Mouse (Mus musculus): ENCODE results near the gene Tmem132d. TPM values are rescaled to one million over a fixed set of nuclear protein-coding genes. Genes with fewer than 3 reads are reported as not detected.

Tmem132d gene
- polyA plus RNA-seq, 1 experiment from 2014 or later = 3.0 TPM

DNA sequence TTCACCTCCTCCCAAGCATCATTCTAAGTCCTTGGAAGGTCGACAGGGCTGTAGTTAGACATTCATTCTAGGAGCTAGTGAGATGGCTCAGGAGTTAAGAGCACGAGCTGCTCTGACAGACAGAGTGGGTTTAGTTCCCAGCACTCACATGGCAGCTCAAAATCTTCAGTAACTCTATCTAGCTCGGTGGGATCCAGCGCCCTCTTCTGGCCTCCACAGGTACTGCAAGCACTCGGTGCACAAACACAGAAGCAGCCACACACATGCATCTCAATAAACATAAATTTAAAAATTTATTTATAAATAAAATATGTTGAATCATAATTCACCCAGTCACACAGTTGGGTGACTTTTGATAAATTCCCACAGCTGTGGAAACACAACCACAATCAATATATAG, 321.2 kb downstream of the Tmem132d start:
- WGBS = 75% methylated on average over 5 of the region's 5 CpGs
- H3K4me3 ChIP-seq (ENCODE audit: low read length) = no peak overlapping the region
- H3K4me1 ChIP-seq (ENCODE audit: control insufficient read depth, insufficient read depth, low read depth, low read length) = no peaks in the 10 kb centered on the region
- no peaks in the 10 kb centered on the region for H3K9me3 ChIP-seq (ENCODE audit: control insufficient read depth, low read length)
- H3K4me2 ChIP-seq (ENCODE audit: low read length) = no peak overlapping the region
- no peaks in the 10 kb centered on the region for H3K27me3 ChIP-seq (replicated peaks; ENCODE audit: control insufficient read depth, insufficient read depth, low read length)
- no peaks in the 10 kb centered on the region for H3K36me3 ChIP-seq (ENCODE audit: control insufficient read depth, insufficient read depth, low read length)
- no peak for ATAC-seq
- H3K27ac ChIP-seq (ENCODE audit: low read depth, low read length) = no peak overlapping the region
- H3K9ac ChIP-seq (ENCODE audit: low read depth, low read length) = no peak overlapping the region

DNA sequence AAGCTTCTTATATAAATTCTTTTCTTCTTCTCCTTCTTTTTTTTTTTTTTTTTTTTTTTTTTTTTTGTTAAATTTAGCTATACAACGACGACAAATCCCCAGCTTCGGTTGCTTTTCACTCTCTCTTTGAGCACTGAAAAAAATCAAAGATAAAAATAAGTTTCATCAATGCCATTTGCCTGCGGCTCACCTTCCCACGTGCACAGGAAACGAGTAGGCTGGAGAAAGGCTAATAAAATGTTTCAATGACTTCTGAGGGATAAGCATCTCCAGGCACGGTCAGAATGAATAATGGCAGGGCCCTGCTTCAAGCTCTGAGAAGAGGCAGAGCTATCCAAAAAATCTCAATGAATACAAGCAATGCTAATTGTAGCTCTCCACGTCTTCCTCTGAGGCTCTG, 330.3 kb downstream of the Tmem132d start:
- H3K9ac ChIP-seq (ENCODE audit: low read depth, low read length) = no peak overlapping the region
- H3K9me3 ChIP-seq (ENCODE audit: control insufficient read depth, low read length) = no peaks in the 10 kb centered on the region; the same call in 1 of the 2 replicates
- no peak overlapping the region for H3K4me2 ChIP-seq (ENCODE audit: low read length)
- no peaks in the 10 kb centered on the region; the same call in 1 of the 2 replicates for H3K4me1 ChIP-seq (ENCODE audit: control insufficient read depth, insufficient read depth, low read depth, low read length)
- ATAC-seq = no peak
- no peak overlapping the region for H3K27ac ChIP-seq (ENCODE audit: low read depth, low read length)
- H3K36me3 ChIP-seq (ENCODE audit: control insufficient read depth, insufficient read depth, low read length) = no peaks in the 10 kb centered on the region
- H3K4me3 ChIP-seq (ENCODE audit: low read length) = no peak overlapping the region
- WGBS = 70% methylated on average over 8 of the region's 8 CpGs
- H3K27me3 ChIP-seq (replicated peaks; ENCODE audit: control insufficient read depth, insufficient read depth, low read length) = no peaks in the 10 kb centered on the region

DNA sequence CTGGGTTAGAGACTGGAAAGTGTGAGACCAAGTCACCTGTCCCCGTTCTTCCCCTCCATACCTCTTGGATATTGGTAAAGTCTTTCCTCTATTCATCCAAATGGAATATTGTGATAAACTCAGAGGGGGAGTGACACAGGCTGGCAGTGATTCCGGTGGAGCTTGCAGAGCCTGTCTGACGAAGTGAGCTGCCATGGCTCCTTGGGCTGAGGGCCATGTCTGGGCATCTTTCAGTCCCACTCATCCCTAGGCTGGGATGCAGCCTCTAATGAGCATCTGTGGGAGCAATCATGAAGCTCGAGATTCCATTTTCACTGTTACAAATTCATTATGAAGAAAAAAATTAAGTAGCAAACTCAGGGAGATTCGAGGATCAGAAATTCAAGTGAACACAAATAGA, 332.5 kb downstream of the Tmem132d start:
- Histone ChIP-seq H3K4me3 (ENCODE audit: low read length) (no peak overlapping the region), H3K4me1 (ENCODE audit: control insufficient read depth, insufficient read depth, low read depth, low read length) (no peaks in the 10 kb centered on the region; the same call in 1 of the 2 replicates), H3K27ac (ENCODE audit: low read depth, low read length) (no peak overlapping the region), H3K9ac (ENCODE audit: low read depth, low read length) (no peak overlapping the region), H3K36me3 (ENCODE audit: control insufficient read depth, insufficient read depth, low read length) (no peaks in the 10 kb centered on the region), H3K9me3 (ENCODE audit: control insufficient read depth, low read length) (no peaks in the 10 kb centered on the region), H3K4me2 (ENCODE audit: low read length) (no peak overlapping the region), H3K27me3 (replicated peaks; ENCODE audit: control insufficient read depth, insufficient read depth, low read length) (no peaks in the 10 kb centered on the region)
- ATAC-seq = no peak
- 76% methylated on average over 5 of the region's 5 CpGs for WGBS

DNA sequence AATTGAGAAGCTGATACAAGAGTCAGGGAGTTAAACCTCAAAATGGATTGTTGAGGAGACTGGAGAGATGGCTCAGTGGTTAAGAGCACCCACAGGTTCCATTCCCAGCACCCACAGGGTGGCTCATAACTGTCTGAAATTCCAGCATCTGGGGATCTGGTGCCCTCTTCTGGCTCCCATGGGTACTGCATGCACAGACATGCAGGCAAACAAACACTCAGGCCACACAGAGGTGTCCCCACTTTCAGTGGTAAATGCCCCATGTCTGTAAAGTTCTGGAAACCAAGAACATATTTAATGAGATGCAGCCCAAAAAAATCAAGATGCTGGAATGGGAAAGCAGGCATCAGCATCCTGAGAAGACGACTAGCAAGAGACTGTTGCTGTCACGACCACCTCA, 333.4 kb downstream of the Tmem132d start:
- Histone ChIP-seq H3K4me3 (ENCODE audit: low read length) (no peak overlapping the region), H3K27me3 (replicated peaks; ENCODE audit: control insufficient read depth, insufficient read depth, low read length) (no peaks in the 10 kb centered on the region), H3K27ac (ENCODE audit: low read depth, low read length) (no peak overlapping the region), H3K4me2 (ENCODE audit: low read length) (no peak overlapping the region), H3K9ac (ENCODE audit: low read depth, low read length) (no peak overlapping the region), H3K9me3 (ENCODE audit: control insufficient read depth, low read length) (no peaks in the 10 kb centered on the region), H3K36me3 (ENCODE audit: control insufficient read depth, insufficient read depth, low read length) (no peaks in the 10 kb centered on the region), H3K4me1 (ENCODE audit: control insufficient read depth, insufficient read depth, low read depth, low read length) (no peaks in the 10 kb centered on the region; the same call in 1 of the 2 replicates)
- 80% methylated on average over 2 of the region's 2 CpGs for WGBS
- no peak for ATAC-seq

DNA sequence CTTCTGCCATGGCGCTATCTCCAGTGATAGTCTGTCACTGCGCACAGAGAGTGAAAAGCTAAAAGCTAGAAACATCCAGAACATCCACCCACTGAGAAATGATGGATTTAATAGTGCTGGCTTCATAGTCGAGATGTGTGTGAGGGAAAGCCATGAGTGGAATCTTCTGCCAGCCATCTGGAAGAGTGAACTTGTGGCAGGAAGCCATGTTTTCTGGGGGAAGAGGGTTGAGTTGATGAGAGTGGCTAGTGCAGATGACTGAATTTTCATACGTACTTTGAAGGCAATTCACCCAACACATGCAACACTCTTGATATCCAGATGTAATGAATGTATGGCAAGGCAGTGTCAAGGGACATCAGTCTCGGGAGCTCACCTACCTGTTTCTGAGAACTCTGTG, 342.3 kb downstream of the Tmem132d start:
- 87% methylated on average over 5 of the region's 5 CpGs for WGBS
- Histone ChIP-seq H3K27me3 (replicated peaks; ENCODE audit: control insufficient read depth, insufficient read depth, low read length) (no peaks in the 10 kb centered on the region), H3K27ac (ENCODE audit: low read depth, low read length) (no peak overlapping the region), H3K4me2 (ENCODE audit: low read length) (no peak overlapping the region), H3K9ac (ENCODE audit: low read depth, low read length) (no peak overlapping the region), H3K9me3 (ENCODE audit: control insufficient read depth, low read length) (peaks cover 3% of the 10 kb centered on the region; the same call in 1 of the 2 replicates), H3K4me3 (ENCODE audit: low read length) (no peak overlapping the region), H3K4me1 (ENCODE audit: control insufficient read depth, insufficient read depth, low read depth, low read length) (no peaks in the 10 kb centered on the region), H3K36me3 (ENCODE audit: control insufficient read depth, insufficient read depth, low read length) (no peaks in the 10 kb centered on the region)
- ATAC-seq = no peak

DNA sequence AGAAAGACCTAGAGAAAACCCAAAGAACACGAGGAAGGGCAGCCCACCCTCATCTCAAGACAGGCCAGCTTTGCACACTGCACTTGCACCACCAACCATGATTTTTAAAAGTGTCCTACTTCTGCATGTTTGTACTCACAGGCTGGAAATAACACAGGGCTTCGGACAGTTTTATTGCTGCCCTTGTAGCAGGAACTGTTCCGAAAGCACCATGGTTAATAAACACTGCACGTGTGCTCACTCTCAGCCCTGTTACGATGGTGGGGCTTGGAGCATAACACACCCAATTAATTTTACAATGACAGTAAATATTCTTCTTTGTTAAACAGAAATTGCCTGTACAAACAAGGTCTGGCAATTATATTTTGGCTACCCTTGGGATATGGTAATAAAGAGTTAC, 357.4 kb downstream of the Tmem132d start:
- H3K27ac ChIP-seq (ENCODE audit: low read depth, low read length) = no peak overlapping the region
- no peaks in the 10 kb centered on the region for H3K9me3 ChIP-seq (ENCODE audit: control insufficient read depth, low read length)
- 55% methylated on average over 5 of the region's 5 CpGs for WGBS
- no peak for ATAC-seq
- no peak overlapping the region for H3K4me3 ChIP-seq (ENCODE audit: low read length)
- H3K4me1 ChIP-seq (ENCODE audit: control insufficient read depth, insufficient read depth, low read depth, low read length) = no peaks in the 10 kb centered on the region
- H3K27me3 ChIP-seq (replicated peaks; ENCODE audit: control insufficient read depth, insufficient read depth, low read length) = no peaks in the 10 kb centered on the region
- H3K9ac ChIP-seq (ENCODE audit: low read depth, low read length) = no peak overlapping the region
- no peaks in the 10 kb centered on the region for H3K36me3 ChIP-seq (ENCODE audit: control insufficient read depth, insufficient read depth, low read length)
- no peak overlapping the region for H3K4me2 ChIP-seq (ENCODE audit: low read length)

DNA sequence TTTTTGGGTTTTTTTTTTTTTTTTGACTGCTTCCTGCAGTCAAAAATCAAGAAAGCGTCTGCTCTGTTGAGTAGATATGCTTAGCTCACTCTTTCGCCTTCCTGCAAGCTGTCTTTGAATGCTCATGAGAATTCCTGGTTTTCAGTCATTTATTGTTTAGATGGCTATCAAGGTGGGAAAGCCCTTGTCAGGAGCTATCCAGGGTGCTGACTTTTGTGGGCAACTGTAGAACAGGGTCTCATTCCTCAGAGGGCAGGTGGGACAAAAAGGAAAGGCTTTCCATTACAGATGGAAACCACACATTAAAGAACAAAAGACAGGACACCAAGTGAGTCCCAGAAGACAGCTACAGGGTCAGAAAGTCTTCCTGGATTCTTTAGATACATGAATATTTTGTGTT, 360.3 kb downstream of the Tmem132d start:
- H3K27ac ChIP-seq (ENCODE audit: low read depth, low read length) = no peak overlapping the region
- 85% methylated on average over 2 of the region's 2 CpGs for WGBS
- no peak overlapping the region for H3K4me2 ChIP-seq (ENCODE audit: low read length)
- no peaks in the 10 kb centered on the region for H3K4me1 ChIP-seq (ENCODE audit: control insufficient read depth, insufficient read depth, low read depth, low read length)
- no peaks in the 10 kb centered on the region for H3K27me3 ChIP-seq (replicated peaks; ENCODE audit: control insufficient read depth, insufficient read depth, low read length)
- no peaks in the 10 kb centered on the region for H3K36me3 ChIP-seq (ENCODE audit: control insufficient read depth, insufficient read depth, low read length)
- H3K4me3 ChIP-seq (ENCODE audit: low read length) = no peak overlapping the region
- H3K9ac ChIP-seq (ENCODE audit: low read depth, low read length) = no peak overlapping the region
- no peaks in the 10 kb centered on the region for H3K9me3 ChIP-seq (ENCODE audit: control insufficient read depth, low read length)
- ATAC-seq = no peak

DNA sequence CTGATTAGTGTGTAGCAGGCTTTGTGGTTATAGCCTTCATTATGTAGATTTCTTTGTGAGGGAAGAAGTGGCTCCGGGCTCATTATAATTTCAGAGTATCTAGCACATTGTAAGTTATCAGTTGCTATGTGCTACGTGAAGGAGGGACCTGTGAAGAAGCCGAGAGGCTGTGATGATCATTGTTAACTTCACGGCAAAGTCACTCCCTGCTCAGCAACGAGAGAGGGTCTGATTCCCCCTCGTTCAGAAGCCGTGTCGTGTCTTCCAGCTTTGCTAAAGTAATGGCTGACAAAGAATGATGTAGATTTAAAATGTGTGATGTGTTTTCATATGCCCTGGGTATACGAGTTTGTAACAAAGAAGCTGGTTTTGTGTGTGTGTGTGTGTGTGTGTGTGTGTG, 391.1 kb downstream of the Tmem132d start:
- WGBS = 69% methylated on average over 9 of the region's 9 CpGs
- Histone ChIP-seq H3K4me3 (ENCODE audit: low read length) (no peak overlapping the region), H3K9ac (ENCODE audit: low read depth, low read length) (no peak overlapping the region), H3K4me1 (ENCODE audit: control insufficient read depth, insufficient read depth, low read depth, low read length) (no peaks in the 10 kb centered on the region), H3K9me3 (ENCODE audit: control insufficient read depth, low read length) (peaks cover 3% of the 10 kb centered on the region; the same call in 1 of the 2 replicates), H3K27ac (ENCODE audit: low read depth, low read length) (no peak overlapping the region), H3K4me2 (ENCODE audit: low read length) (no peak overlapping the region), H3K36me3 (ENCODE audit: control insufficient read depth, insufficient read depth, low read length) (no peaks in the 10 kb centered on the region), H3K27me3 (replicated peaks; ENCODE audit: control insufficient read depth, insufficient read depth, low read length) (no peaks in the 10 kb centered on the region)
- no peak for ATAC-seq

DNA sequence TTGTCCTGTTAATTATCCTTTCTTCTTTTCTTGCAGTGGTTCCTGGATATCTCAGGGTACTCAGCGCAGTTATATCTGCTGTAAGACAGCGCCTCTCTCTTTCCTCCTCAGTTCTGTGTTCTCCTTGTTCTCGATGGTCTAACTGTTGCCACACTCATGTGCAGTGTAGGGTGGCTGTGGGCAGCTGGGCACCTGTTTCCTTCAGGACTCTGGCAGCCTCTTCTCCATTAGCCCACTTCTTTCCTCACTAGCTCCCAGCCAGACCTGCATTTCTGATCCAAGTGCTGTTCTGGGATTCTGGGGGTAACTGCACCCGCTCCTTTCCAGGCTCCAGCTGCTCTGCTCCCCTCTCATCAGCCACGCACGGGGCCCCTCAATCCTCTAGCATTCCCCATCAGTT, 392.8 kb downstream of the Tmem132d start:
- H3K36me3 ChIP-seq (ENCODE audit: control insufficient read depth, insufficient read depth, low read length) = no peaks in the 10 kb centered on the region
- H3K4me3 ChIP-seq (ENCODE audit: low read length) = no peak overlapping the region
- H3K4me2 ChIP-seq (ENCODE audit: low read length) = no peak overlapping the region
- H3K9me3 ChIP-seq (ENCODE audit: control insufficient read depth, low read length) = no peaks in the 10 kb centered on the region
- WGBS = 90% methylated on average over 6 of the region's 6 CpGs
- H3K27ac ChIP-seq (ENCODE audit: low read depth, low read length) = no peak overlapping the region
- ATAC-seq = no peak
- no peaks in the 10 kb centered on the region for H3K27me3 ChIP-seq (replicated peaks; ENCODE audit: control insufficient read depth, insufficient read depth, low read length)
- no peaks in the 10 kb centered on the region for H3K4me1 ChIP-seq (ENCODE audit: control insufficient read depth, insufficient read depth, low read depth, low read length)
- no peak overlapping the region for H3K9ac ChIP-seq (ENCODE audit: low read depth, low read length)

DNA sequence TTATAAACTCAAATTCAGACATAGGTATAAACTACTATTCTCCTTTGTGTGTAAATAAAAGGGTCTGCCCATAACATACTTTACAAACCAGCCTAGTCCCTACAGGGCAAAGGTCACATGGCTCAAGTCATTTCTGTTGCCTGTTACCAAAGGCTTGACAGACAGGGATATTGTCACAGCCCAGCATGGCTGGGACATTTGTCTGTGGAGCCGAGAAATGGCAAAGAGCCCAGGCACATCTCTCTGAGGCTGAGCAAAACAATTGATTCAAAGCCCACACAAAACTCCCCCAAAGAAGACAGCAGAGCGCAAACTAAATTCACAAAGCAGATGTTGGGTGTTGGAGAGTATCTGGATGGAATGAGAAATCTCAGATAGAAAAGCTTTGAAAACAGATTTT, 405.8 kb downstream of the Tmem132d start:
- Histone ChIP-seq H3K27me3 (replicated peaks; ENCODE audit: control insufficient read depth, insufficient read depth, low read length) (no peaks in the 10 kb centered on the region), H3K4me2 (ENCODE audit: low read length) (no peak overlapping the region), H3K9me3 (ENCODE audit: control insufficient read depth, low read length) (no peaks in the 10 kb centered on the region), H3K4me1 (ENCODE audit: control insufficient read depth, insufficient read depth, low read depth, low read length) (no peaks in the 10 kb centered on the region), H3K9ac (ENCODE audit: low read depth, low read length) (no peak overlapping the region), H3K36me3 (ENCODE audit: control insufficient read depth, insufficient read depth, low read length) (no peaks in the 10 kb centered on the region), H3K27ac (ENCODE audit: low read depth, low read length) (no peak overlapping the region), H3K4me3 (ENCODE audit: low read length) (no peak overlapping the region)
- WGBS = 10% methylated on average over 2 of the region's 2 CpGs
- ATAC-seq = no peak

Measured in hindbrain, embryonic 16.5 days (tissue).